Mouse (Mus musculus): ENCODE data around the gene Recql. TPM values are rescaled to one million over a fixed set of nuclear protein-coding genes. Genes with fewer than 3 reads are reported as not detected.

The Recql gene
- polyA plus RNA-seq, 1 experiment from 2014 or later = 16.2 TPM

DNA sequence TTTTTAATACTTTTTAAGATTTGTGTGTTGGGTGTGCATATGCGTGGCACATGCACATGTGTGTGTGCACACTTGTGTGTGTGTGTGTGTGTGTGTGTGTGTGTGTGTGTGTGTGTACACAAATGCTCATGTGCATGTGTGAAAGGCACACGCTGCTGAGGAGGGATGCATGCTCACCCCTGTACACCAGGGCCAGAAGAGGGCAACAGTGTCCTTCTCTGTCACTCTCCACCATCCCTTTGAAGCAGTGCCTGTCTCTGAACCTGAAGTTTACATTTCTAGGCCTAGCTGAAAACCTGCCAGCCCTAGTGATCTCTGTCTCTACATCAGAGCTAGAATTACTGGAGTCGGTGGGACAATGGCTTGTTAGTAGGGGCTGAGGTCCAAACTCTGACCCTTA is 60.3 kb downstream of the Recql start:
- WGBS = 63% methylated on average over 3 of the region's 3 CpGs

DNA sequence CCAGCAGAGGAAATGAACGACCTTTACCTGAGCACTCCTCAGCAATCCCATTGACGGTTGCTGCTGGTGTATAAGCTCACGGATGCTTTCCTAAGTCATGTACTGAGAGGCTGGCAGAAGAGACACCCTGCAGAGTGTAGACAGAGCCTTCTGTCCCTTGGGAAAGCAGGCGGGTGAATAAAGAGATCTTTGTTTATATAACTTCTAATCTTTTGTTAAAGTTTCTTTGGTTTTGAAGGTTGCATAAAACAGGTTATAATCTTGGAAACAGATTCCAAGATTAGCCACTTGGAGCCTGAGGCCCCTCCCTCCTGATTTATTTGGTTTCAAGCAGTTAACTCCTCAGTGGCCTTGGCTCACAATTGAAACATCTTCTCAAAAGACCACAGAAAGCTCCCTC is 64.0 kb downstream of the Recql start, which contains the start of gene Slco1a5:
Gene Slco1a5 (minus strand): TSS at position 101 of the 400 bp plus-strand sequence.
- ATAC-seq (replicated peaks; ENCODE audit: insufficient number of reproducible peaks, insufficient read depth, low FRiP score, low read depth) = no peak
- no peak within 1 kb of the TSS for H3K4me3 ChIP-seq
- H3K27me3 ChIP-seq = no peaks in the 10 kb centered on the region
- no peak within 1 kb of the TSS for H3K9ac ChIP-seq
- no peak within 1 kb of the TSS for H3K27ac ChIP-seq
- no peaks in the 10 kb centered on the region for H3K36me3 ChIP-seq
- no peaks in the 10 kb centered on the region for H3K9me3 ChIP-seq (replicated peaks)
- no peaks in the 10 kb centered on the region for H3K4me1 ChIP-seq (replicated peaks)
- H3K4me2 ChIP-seq = no peak within 1 kb of the TSS
- 36% methylated on average over 4 of the region's 4 CpGs for WGBS

More for the DNA sequence above, 60.3 kb downstream of the Recql start:
- Histone ChIP-seq H3K27me3 (no peaks in the 10 kb centered on the region), H3K27ac (no peak overlapping the region), H3K4me2 (no peak overlapping the region), H3K9me3 (replicated peaks) (no peaks in the 10 kb centered on the region), H3K4me3 (no peak overlapping the region), H3K4me1 (replicated peaks) (no peaks in the 10 kb centered on the region), H3K36me3 (no peaks in the 10 kb centered on the region), H3K9ac (no peak overlapping the region)
- no peak for ATAC-seq (replicated peaks; ENCODE audit: insufficient number of reproducible peaks, insufficient read depth, low FRiP score, low read depth)

DNA sequence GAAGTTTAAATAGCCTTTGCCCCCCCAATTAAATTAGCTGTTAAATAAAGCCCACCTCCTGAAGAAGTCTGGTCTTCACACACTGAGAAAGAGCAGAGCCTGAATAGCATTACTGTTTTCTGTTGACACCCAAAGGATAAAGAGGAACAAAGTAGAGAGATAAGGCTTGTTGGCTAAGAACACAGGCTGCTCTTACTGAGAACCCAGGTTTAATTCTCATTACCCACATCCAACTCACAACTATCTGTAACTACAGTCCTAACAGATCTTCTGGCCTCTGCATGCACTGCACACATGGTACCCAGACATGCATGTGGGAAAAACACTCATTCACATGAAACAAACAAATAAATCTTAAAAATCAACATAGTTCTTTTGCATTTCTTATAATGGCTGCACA is 69.8 kb downstream of the Recql start:
- Histone ChIP-seq H3K4me2 (no peak overlapping the region), H3K4me1 (replicated peaks) (no peaks in the 10 kb centered on the region), H3K27ac (no peak overlapping the region), H3K27me3 (no peaks in the 10 kb centered on the region), H3K36me3 (no peaks in the 10 kb centered on the region), H3K9me3 (replicated peaks) (no peaks in the 10 kb centered on the region), H3K9ac (no peak overlapping the region), H3K4me3 (no peak overlapping the region)
- no peak for ATAC-seq (replicated peaks; ENCODE audit: insufficient number of reproducible peaks, insufficient read depth, low FRiP score, low read depth)

DNA sequence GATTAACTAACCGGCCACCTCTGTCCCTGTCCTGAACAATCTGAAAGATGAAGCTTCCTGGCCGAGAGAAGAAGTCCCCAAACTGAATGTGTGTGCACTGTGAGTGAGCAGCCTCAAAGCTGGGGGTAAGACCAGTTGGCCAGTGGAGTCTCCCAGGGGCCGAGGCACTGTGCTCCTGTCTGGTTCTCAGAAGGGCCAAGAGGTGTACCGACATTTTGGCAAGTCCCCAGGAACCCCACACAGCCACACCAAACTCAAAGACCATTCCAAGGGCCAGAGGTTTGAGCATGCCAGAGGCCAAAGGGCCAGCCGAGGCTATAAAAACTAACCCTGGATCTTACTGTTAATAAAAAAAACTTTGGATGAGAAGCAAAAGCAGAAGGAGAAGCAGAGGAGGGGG is 72.6 kb downstream of the Recql start:
- H3K9me3 ChIP-seq (replicated peaks) = peaks cover 5% of the 10 kb centered on the region; the same call in 1 of the 2 replicates
- H3K27ac ChIP-seq = no peak overlapping the region
- no peaks in the 10 kb centered on the region for H3K4me1 ChIP-seq (replicated peaks)
- WGBS = 76% methylated on average over 5 of the region's 5 CpGs
- H3K4me2 ChIP-seq = no peak overlapping the region
- no peaks in the 10 kb centered on the region for H3K36me3 ChIP-seq
- H3K27me3 ChIP-seq = no peaks in the 10 kb centered on the region
- no peak overlapping the region for H3K9ac ChIP-seq
- H3K4me3 ChIP-seq = no peak overlapping the region
- ATAC-seq (replicated peaks; ENCODE audit: insufficient number of reproducible peaks, insufficient read depth, low FRiP score, low read depth) = no peak

DNA sequence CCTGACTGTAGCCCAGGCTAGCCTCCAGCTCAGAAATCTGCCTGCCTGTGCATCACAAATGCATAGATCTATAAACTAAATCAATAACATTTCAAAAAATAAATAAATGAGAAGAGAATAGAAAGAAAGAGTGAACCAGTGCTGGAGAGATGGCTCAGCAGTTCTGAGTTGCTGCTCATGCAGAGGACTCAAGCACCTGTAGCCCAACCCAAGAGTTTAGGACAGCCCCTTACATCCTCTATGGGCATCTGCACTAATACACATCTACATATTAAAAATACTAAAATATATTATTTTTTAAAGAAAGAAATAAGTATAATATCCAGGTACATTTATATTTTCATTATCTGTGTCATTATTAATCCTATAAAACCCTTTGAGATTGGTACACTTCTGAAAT is 81.8 kb downstream of the Recql start:
- ATAC-seq (replicated peaks; ENCODE audit: insufficient number of reproducible peaks, insufficient read depth, low FRiP score, low read depth) = no peak
- Histone ChIP-seq H3K9me3 (replicated peaks) (peaks cover 5% of the 10 kb centered on the region; the same call in 1 of the 2 replicates), H3K27me3 (no peaks in the 10 kb centered on the region), H3K9ac (no peak overlapping the region), H3K4me3 (no peak overlapping the region), H3K27ac (no peak overlapping the region), H3K36me3 (no peaks in the 10 kb centered on the region), H3K4me1 (replicated peaks) (no peaks in the 10 kb centered on the region), H3K4me2 (no peak overlapping the region)

Other genes with a start within 250 kb of the Recql start
- 0.14 TPM in 1 of 2 replicates, not detected in the other for gene Slco1a6, start 178.6 kb downstream of the Recql start, polyA plus RNA-seq (2015; fragmentation: Nextera tagmentation; extraction: Ambion mirVana)
- not detected in 2 replicates for gene Iapp, start 88.7 kb downstream of the Recql start, polyA plus RNA-seq (2015; fragmentation: Nextera tagmentation; extraction: Ambion mirVana)
- gene Slco1a5, start 64.1 kb downstream of the Recql start, polyA plus RNA-seq (2015; fragmentation: Nextera tagmentation; extraction: Ambion mirVana) = 0.28 TPM in 1 of 2 replicates, not detected in the other
- 12.0 and 13.0 TPM in 2 replicates for gene Pyroxd1, start 41.4 kb downstream of the Recql start, polyA plus RNA-seq (2015; fragmentation: Nextera tagmentation; extraction: Ambion mirVana)
- 58.3 and 61.4 TPM in 2 replicates for gene Golt1b, start 134 bp upstream of the Recql start, polyA plus RNA-seq (2015; fragmentation: Nextera tagmentation; extraction: Ambion mirVana)
- gene Spx, start 26.4 kb upstream of the Recql start, polyA plus RNA-seq (2015; fragmentation: Nextera tagmentation; extraction: Ambion mirVana) = 0.14 and 0.32 TPM in 2 replicates
- gene Gys2, start 86.0 kb upstream of the Recql start, polyA plus RNA-seq (2015; fragmentation: Nextera tagmentation; extraction: Ambion mirVana) = 0.16 TPM in 1 of 2 replicates, not detected in the other
- 1,301 and 1,466 TPM in 2 replicates for gene Ldhb, start 120.9 kb upstream of the Recql start, polyA plus RNA-seq (2015; fragmentation: Nextera tagmentation; extraction: Ambion mirVana)
- 16.1 and 16.2 TPM in 2 replicates for gene Kcnj8, start 184.5 kb upstream of the Recql start, polyA plus RNA-seq (2015; fragmentation: Nextera tagmentation; extraction: Ambion mirVana)

Data from heart, embryonic 15.5 days (tissue).